Mouse (Mus musculus): ENCODE results near the gene Gpr183.

Gpr183 gene

DNA sequence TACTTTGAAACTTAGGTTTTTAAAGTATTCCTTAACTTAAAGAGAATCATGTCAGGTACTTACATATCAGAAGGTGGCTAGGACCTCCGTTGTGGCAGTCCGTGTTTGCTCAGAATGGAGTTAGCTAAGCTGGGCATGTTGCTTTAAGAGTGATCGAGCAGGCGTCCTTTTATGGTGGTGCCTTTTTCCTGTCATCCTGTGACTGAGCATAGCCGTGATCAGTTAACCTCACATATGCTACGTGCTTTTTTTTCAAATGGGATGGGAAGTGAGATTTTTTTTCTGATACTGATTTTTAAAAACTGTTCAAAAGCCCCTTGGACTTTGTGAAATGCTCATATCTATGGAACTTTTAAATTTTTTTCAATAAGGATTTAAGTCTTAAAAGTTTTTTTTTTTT lies at the start of gene Gpr183:
Gpr183 (minus strand) TSS at position 206 of the 400 bp plus-strand sequence.
- no peak for DNase-seq

GRCm38 (mm10) chr14:122013417-122013951 lies 48.5 kb upstream of the Gpr183 start:
- DNase-seq: peak in 1 of 2 experiments; percentile 23

DNA sequence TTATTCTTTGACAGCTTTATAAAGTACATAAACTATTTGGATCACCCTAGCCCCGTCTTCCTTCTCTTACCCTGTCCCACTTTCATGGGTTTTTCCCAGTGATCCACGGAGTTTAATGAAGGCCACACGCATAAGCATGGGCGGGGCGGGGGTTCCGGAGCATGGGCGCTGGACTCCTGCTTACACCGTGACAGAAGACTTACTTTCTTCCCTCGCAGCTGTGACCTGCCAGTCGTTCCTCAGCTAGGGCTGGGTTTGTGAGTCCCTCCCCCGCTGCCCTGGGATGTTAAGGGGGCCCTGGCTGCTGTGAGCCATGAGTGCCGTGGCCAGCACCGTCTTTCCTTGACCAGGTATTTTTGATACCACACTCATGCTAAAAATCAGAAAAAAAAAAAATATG lies 47.8 kb upstream of the Gpr183 start:
- no peak for DNase-seq

GRCm38 (mm10) chr14:122012193-122012592 lies 47.2 kb upstream of the Gpr183 start:
- no peak for DNase-seq

GRCm38 (mm10) chr14:122011768-122012167 lies 46.8 kb upstream of the Gpr183 start:
- DNase-seq: no peak

DNA sequence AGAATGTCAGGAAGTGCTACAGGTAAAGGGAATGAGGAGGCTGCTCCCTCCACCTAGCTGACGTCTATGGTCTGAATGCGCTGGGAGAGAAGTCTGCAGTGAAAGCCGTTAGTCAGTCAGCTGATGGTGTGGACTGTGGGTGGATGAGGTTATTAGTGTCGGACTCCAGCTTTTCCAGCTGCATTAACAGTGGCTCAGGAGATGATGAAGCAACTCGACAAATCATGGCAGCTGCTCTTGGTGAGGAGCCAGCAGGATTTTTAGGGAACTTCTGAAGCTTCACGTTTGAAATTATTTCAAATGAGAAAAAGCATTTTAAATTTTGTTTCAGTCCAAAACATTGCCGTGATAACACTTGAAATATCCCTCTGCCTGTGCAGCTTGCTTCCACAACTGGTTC lies 45.3 kb upstream of the Gpr183 start:
- DNase-seq: no peak

DNA sequence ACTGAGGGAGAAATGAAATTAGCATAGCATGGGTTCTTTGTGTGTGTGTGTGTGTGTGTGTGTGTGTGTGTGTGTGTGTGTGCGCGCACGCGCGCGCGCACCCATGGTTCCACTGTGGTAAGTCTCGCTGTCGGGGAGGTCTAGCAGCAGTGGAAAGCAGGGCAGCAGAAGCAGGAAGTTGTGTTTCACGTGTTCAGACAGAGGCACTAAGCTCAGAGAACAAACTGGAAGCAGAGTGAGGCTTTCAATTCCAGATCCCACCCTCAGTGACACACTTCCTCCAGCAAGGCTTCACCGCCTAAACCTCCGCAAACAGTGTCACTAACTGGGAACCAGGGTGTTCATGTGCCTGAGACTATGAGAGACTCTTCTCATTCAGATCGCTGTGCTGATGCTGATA lies 44.5 kb upstream of the Gpr183 start:
- DNase-seq: no peak

DNA sequence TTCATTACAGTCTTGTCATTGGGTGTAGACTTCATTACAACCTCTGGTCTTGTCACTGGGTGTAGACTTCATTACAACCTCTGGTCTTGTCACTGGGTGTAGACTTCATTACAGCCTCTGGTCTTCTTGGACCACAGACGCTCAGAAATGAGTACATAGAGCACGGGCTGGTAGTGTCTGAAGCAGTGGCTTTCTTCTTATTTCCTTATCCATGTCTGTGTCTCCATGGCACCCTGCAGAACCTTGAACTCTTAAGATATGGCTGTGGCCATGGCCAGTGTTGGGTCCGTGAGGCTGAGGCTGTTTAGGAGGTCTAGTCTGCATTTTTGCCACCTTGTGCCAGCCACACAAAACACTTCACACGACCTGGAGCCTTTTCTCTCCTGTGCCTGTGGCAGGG lies 43.3 kb upstream of the Gpr183 start:
- DNase-seq: no peak

- DNase-seq: no peak
Measured at GRCm38 (mm10) chr14:122003812-122004211, 38.8 kb upstream of the Gpr183 start.

DNA sequence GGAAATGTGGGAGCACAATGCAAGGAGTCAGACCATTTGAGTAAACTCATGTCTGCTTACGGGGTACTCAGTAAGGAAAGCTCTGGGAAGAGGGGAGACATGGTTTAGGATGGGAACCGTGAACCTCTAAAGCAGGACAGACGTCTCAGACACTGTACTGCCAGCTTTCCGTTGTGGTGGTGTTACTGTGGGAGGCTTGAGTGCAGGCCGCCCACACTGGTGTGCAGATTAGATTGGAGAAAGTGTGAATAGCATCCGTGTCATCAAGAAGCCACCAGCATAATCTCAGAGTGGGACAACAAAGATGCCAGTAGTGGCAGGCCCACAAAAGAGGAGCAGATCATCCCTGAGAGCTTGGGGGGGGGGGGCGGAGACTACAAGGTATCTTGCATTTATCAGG lies 37.2 kb upstream of the Gpr183 start:
- no peak for DNase-seq

DNA sequence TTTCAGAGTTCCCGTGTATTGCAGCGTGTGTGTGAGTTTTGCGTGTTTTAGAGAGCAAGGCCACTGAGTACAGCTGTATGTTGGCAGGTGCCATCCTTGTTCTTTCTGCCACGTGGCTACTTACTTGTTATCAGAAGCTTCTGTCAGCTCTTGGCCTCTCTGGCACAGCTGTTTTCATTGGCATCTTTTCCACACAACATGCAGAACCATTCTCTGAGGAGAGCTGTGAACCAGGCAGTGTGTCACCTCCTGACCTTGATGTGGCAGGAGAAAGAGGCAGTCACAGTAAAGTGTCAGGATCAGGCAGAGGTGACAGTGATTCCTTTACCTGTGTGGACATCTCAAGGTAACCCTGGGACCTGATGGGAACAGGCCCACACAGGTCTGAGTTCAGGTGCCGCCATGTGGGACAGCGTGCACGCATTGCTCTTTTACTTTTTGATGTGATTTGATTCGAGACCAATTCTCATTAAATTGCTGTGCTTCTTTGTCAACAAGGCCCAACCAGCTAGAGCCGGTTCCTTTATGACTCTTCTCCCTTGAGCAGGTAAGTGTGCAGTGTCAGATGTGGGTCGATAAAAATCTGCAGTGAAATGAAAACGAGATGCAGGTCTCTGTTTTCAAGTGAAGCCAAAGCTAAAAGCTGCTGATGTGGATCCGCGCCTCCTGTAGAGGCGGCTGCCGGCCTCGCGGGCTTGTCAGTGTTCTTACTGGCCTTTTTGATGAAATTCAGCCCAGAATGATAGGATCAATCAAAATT lies 35.5 kb upstream of the Gpr183 start:
- DNase-seq: peak in 1 of 2 experiments; percentile 28

DNA sequence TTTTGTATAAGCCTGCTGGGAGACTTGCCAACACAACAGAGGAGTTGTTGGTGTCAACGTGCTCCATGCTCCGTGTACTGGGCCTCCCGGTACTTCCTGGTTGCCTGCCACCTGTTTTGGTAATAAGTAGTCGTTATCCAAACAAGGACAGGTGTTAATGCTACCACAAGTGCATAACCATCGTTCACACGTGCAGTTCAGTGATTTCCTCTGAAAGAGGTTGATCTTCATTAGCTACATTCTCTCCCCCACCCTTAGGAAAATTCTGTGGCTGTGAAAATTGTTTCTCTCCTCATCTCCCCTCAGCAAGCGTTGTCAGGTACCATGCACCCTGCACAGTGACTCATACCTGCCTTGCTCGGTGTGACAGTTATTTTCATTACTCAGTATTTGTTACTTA lies 34.5 kb upstream of the Gpr183 start:
- DNase-seq: no peak

DNA sequence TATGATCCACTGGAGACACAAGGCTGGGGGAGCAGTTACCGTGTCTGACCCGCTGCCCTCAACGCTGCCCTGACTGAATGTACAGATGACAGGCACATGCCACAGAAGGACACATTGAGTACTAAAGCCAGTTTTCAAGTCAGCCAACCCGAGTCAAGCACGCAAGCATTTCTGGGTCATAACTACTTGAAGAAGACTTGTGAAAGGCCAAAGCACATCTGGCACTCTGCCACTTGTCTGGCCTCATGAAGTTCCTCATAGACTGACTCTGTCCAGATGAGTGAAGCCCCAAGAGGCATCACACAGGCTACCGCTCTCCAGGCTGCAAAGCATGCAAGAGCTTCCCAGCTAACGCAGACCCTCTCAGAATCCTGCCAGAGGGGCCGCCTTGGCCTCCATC lies 31.8 kb upstream of the Gpr183 start:
- DNase-seq: peak; percentile 89 to 91

- DNase-seq: no peak
Measured at GRCm38 (mm10) chr14:121995557-121995870, 30.5 kb upstream of the Gpr183 start.

GRCm38 (mm10) chr14:121994846-121995556 lies 30.0 kb upstream of the Gpr183 start:
- no peak for DNase-seq

DNA sequence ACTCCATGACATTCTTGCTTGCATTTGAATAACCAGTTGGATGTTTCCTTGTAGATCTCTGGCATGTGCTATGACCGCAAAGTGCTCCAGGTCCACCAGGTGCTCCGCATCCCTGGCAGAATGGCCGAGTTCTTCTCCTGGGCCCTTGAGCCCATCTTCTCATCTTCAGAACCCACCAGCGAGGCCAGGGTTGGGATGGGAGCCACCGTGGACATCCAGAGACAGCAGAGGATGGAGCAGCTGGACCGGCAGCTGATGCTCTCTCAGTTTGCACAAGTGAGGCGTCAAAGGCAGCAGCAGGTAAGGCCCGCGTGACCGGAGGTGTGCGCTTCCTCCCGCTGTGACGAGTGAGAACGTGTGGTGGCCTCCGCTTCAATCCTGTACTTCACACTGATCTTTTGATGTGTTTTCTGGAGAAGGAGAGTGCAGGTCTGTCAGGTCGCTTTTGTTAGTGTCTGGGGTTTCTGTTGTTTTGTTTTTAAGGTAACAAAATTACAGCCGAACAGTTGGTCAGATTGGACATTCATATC lies 29.2 kb upstream of the Gpr183 start:
- no peak for DNase-seq

DNA sequence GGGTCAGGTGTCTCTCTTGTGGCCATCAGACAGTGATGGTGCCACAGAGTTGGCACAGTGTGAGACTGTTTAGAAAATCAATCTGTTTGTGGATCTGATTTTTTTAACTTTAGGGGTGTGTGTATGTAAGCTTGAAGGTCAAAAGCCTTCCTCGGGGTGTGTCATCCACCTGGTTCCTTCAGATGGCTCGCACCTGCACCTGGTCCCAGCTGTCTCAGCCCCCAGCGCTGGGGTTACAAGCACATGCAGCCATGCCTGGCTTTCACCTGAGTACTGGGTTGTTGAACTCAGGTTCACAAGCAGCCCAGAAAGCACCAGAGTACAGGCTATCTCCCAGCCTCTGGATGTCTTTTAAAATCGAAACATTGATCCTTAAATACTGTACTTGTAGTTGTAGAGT lies 28.6 kb upstream of the Gpr183 start:
- no peak for DNase-seq

GRCm38 (mm10) chr14:121992395-121993280 lies 27.6 kb upstream of the Gpr183 start:
- DNase-seq: no peak

- DNase-seq: peak in 1 of 2 experiments; percentile 25
Measured at GRCm38 (mm10) chr14:121991921-121992320, 26.9 kb upstream of the Gpr183 start.

GRCm38 (mm10) chr14:121990897-121991296 lies 25.9 kb upstream of the Gpr183 start:
- DNase-seq: no peak

GRCm38 (mm10) chr14:121989869-121990268 lies 24.9 kb upstream of the Gpr183 start:
- no peak for DNase-seq

GRCm38 (mm10) chr14:121989331-121989730 lies 24.3 kb upstream of the Gpr183 start:
- peak; percentile 39 to 49 for DNase-seq

- DNase-seq: no peak
Measured at GRCm38 (mm10) chr14:121987691-121988090, 22.7 kb upstream of the Gpr183 start.
